Mouse (Mus musculus) heart, postnatal 25 days (tissue): Measurements from ENCODE around the gene Slc25a18. TPM values are rescaled to one million over a fixed set of nuclear protein-coding genes. Genes with fewer than 3 reads are reported as not detected.
"Not testable (repeated sequence)": the region's sequence is repeated elsewhere in the genome, so short reads cannot be mapped to it uniquely, and the experiment has no call there.

ENCODE experiments used
- DNase-seq: peaks from one replicate; pipeline ENCODE4 v3.0.0; 2022; ENCODE audit warnings: low spot score
- intact Hi-C: fragments of 180-260 bp; cut with DNase I; formaldehyde crosslinking; loops from one replicate; pipeline ENCODE4 v1.15.1; 2025
- total RNA-seq, 2 experiments: library from RNA; stranded (reverse); gene quantifications; 2 replicates each; pipeline ENCODE4 v1.2.3; 2021

The Slc25a18 gene
- total RNA-seq, 2 experiments from 2014 or later, result 0.17 TPM; not detected in 1

- no peak for DNase-seq
- intact Hi-C loops, result no loop called here
Observed at GRCm38 (mm10) chr6:120795422-120796086, 22.2 kb downstream of the Slc25a18 start.

GRCm38 (mm10) chr6:120796111-120796510 is 22.7 kb downstream of the Slc25a18 start:
- no peak for DNase-seq
- intact Hi-C loops, result no loop called here

- DNase-seq, result no peak
- intact Hi-C loops, result no loop called here
Observed at GRCm38 (mm10) chr6:120798019-120798418, 24.6 kb downstream of the Slc25a18 start.

GRCm38 (mm10) chr6:120798905-120799304 is 25.5 kb downstream of the Slc25a18 start:
- no peak for DNase-seq
- intact Hi-C loops, result no loop called here

- no peak for DNase-seq
- intact Hi-C loops, result no loop called here
Observed at GRCm38 (mm10) chr6:120799581-120800041, 26.2 kb downstream of the Slc25a18 start.

GRCm38 (mm10) chr6:120806999-120807737 is 33.8 kb downstream of the Slc25a18 start:
- intact Hi-C loops, result no loop called here
- DNase-seq, result no peak

- intact Hi-C loops, result no loop called here
- DNase-seq, result no peak
Observed at GRCm38 (mm10) chr6:120807738-120808081, 34.3 kb downstream of the Slc25a18 start.

GRCm38 (mm10) chr6:120811999-120812398 is 38.6 kb downstream of the Slc25a18 start:
- DNase-seq, intact Hi-C loops: not testable (repeated sequence)

- intact Hi-C loops, result no loop called here
- no peak for DNase-seq
Observed at GRCm38 (mm10) chr6:120819294-120819693, 45.9 kb downstream of the Slc25a18 start.

- intact Hi-C loops, result no loop called here
- no peak for DNase-seq
Observed at GRCm38 (mm10) chr6:120820144-120820543, 46.8 kb downstream of the Slc25a18 start.

GRCm38 (mm10) chr6:120820941-120821340 is 47.6 kb downstream of the Slc25a18 start:
- intact Hi-C loops, result no loop called here
- no peak for DNase-seq

- intact Hi-C loops, result no loop called here
Observed at GRCm38 (mm10) chr6:120821715-120822114, 48.3 kb downstream of the Slc25a18 start.

GRCm38 (mm10) chr6:120822307-120822928 is 49.0 kb downstream of the Slc25a18 start, which contains the start of gene Atp6v1e1:
Gene Atp6v1e1, minus strand, starts transcription at chr6:120822793.
- intact Hi-C loops, result no loop called here

More at GRCm38 (mm10) chr6:120821715-120822114, 48.3 kb downstream of the Slc25a18 start:
- DNase-seq, result no peak

GRCm38 (mm10) chr6:120822937-120823614 is 49.7 kb downstream of the Slc25a18 start:
- intact Hi-C loops, result no loop called here
- no peak for DNase-seq

More at GRCm38 (mm10) chr6:120822307-120822928, 49.0 kb downstream of the Slc25a18 start, which contains the start of gene Atp6v1e1:
- DNase-seq, result peak; percentile 88

GRCm38 (mm10) chr6:120830056-120830455 is 56.7 kb downstream of the Slc25a18 start:
- DNase-seq, result no peak
- intact Hi-C loops, result no loop called here

- intact Hi-C loops, result no loop called here
- no peak for DNase-seq
Observed at GRCm38 (mm10) chr6:120830866-120831608, 57.7 kb downstream of the Slc25a18 start.

- DNase-seq, result no peak
- intact Hi-C loops, result no loop called here
Observed at GRCm38 (mm10) chr6:120832097-120832496, 58.7 kb downstream of the Slc25a18 start.

- intact Hi-C loops, result no loop called here
- DNase-seq, result no peak
Observed at GRCm38 (mm10) chr6:120834766-120835321, 61.5 kb downstream of the Slc25a18 start.
